Mouse (Mus musculus): ENCODE measurements around the gene Dnah17. TPM values are rescaled to one million over a fixed set of nuclear protein-coding genes. Genes with fewer than 3 reads are reported as not detected.

Gene Dnah17
- polyA plus RNA-seq, 1 experiment from 2014 or later, result 0.14 TPM

Small RNA genes within 50 kb of the gene (microRNA-seq; reads per million reads assigned to microRNA genes)
- gene Mir6933, result not detected

Other genes with a start within 250 kb of the Dnah17 start
- 14.1 and 14.3 TPM in 2 replicates for gene Socs3, start 160.6 kb downstream of the Dnah17 start, polyA plus RNA-seq (2016; fragmentation: Nextera tagmentation; extraction: Ambion mirVana)
- 45.0 and 46.3 TPM in 2 replicates for gene Pgs1, start 144.3 kb downstream of the Dnah17 start, polyA plus RNA-seq (2016; fragmentation: Nextera tagmentation; extraction: Ambion mirVana)
- 11.3 and 14.9 TPM in 2 replicates for gene Cyth1, start 118.0 kb upstream of the Dnah17 start, polyA plus RNA-seq (2016; fragmentation: Nextera tagmentation; extraction: Ambion mirVana)
- 20.4 and 23.6 TPM in 2 replicates for gene Usp36, start 159.6 kb upstream of the Dnah17 start, polyA plus RNA-seq (2016; fragmentation: Nextera tagmentation; extraction: Ambion mirVana)
- gene Cep295nl, start 211.9 kb upstream of the Dnah17 start, polyA plus RNA-seq (2016; fragmentation: Nextera tagmentation; extraction: Ambion mirVana), result 0.06 and 0.21 TPM in 2 replicates
- 29.0 and 32.1 TPM in 2 replicates for gene Timp2, start 225.1 kb upstream of the Dnah17 start, polyA plus RNA-seq (2016; fragmentation: Nextera tagmentation; extraction: Ambion mirVana)

Data from midbrain, embryonic 10.5 days (tissue).